Mouse (Mus musculus) heart, embryonic 16.5 days (tissue): ENCODE results near the gene Clip4. TPM values are rescaled to one million over a fixed set of nuclear protein-coding genes. Genes with fewer than 3 reads are reported as not detected.

ENCODE experiments used
- ATAC-seq: fragments of 200-750 bp; cut with Nextera tagmentation; replicated peaks from 2 replicates; pipeline ENCODE4 v1.8.0; 2017; ENCODE audit warnings: moderate number of reproducible peaks; ENCODE audit not compliant: insufficient read depth, low FRiP score; ENCODE audit errors: extremely low read depth
- H3K27ac ChIP-seq: fragments of 300-500 bp; sonication (generic); 2 replicates; pipeline ENCODE4 v1.5.1; 2014; ENCODE audit warnings: mild to moderate bottlenecking, low read length, control low read depth, moderate library complexity
- H3K27me3 ChIP-seq: fragments of 300-500 bp; sonication (generic); 2 replicates; pipeline ENCODE4 v1.6.1; 2014; ENCODE audit warnings: low read length, mixed read lengths; ENCODE audit not compliant: control insufficient read depth, insufficient read depth
- H3K36me3 ChIP-seq: fragments of 300-500 bp; sonication (generic); 2 replicates; pipeline ENCODE4 v1.6.1; 2014; ENCODE audit not compliant: control insufficient read depth, insufficient read depth
- H3K4me1 ChIP-seq: fragments of 300-500 bp; sonication (generic); 2 replicates; pipeline ENCODE4 v1.6.1; 2014; ENCODE audit warnings: low read length, mixed read lengths; ENCODE audit not compliant: control insufficient read depth, insufficient read depth
- H3K4me2 ChIP-seq: fragments of 300-500 bp; sonication (generic); 2 replicates; pipeline ENCODE4 v1.6.1; 2014; ENCODE audit warnings: low read depth, mild to moderate bottlenecking, control low read depth, low read length
- H3K4me3 ChIP-seq: fragments of 300-500 bp; sonication (generic); 2 replicates; pipeline ENCODE4 v1.5.1; 2014; ENCODE audit warnings: mild to moderate bottlenecking, control low read depth, low read length
- H3K9ac ChIP-seq: fragments of 300-500 bp; sonication (generic); 2 replicates; pipeline ENCODE4 v1.6.1; 2014; ENCODE audit warnings: low read length, control low read depth
- H3K9me3 ChIP-seq: fragments of 300-500 bp; sonication (generic); replicated peaks from 2 replicates; pipeline ENCODE4 v1.6.1; 2016; ENCODE audit warnings: low read length; ENCODE audit not compliant: control insufficient read depth
- WGBS: fragments of 180-500 bp; shearing (Covaris S2); extraction: QIAGEN DNeasy Blood & Tissue Kit; methylation state at CpG from one replicate; pipeline ENCODE4 v1.1.7; 2014; 5-methylcytosine and 5-hydroxymethylcytosine counted together
- polyA plus RNA-seq: library from polyadenylated mRNA; unstranded; fragments of >200 nt; fragmentation: Nextera tagmentation; extraction: Ambion mirVana; gene quantifications from 2 replicates; pipeline ENCODE4 v1.2.1, GENCODE M21; 2015

The Clip4 gene
- polyA plus RNA-seq, 1 experiment from 2014 or later = 35.8 TPM

- H3K36me3 ChIP-seq = no peaks in the 10 kb centered on the region
- 76% methylated on average over 7 of the region's 7 CpGs for WGBS
These were observed 103.7 kb downstream of the Clip4 start for GRCm38 (mm10) chr17:71871981-71872380.

DNA sequence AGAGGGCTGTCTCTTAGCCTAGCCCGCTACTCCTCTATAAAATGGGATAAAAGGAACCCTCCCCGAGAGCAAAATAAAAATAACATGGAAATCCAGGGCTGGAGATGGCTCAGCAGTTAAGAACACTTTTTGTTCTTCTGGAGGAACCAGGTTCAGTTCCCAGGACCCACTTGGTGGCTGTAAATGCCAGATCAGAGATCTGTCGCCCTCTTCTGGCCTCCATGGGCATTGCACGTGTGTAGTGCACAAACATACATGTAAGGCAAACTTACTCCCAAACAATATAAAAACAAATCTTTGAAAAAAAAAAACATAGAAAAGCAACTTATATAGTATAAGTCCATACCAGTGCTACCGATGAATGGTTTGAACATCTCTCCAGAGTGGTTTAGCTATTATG lies 104.7 kb downstream of the Clip4 start:
- 60% methylated on average over 5 of the region's 5 CpGs for WGBS
- H3K9ac ChIP-seq = no peak overlapping the region
- H3K4me2 ChIP-seq = no peak overlapping the region
- no peaks in the 10 kb centered on the region; the same call in 1 of the 2 replicates for H3K27me3 ChIP-seq
- H3K36me3 ChIP-seq = no peaks in the 10 kb centered on the region
- H3K9me3 ChIP-seq = no peaks in the 10 kb centered on the region
- H3K4me3 ChIP-seq = no peak overlapping the region
- H3K27ac ChIP-seq = no peak overlapping the region
- peaks cover 2% of the 10 kb centered on the region; the same call in 1 of the 2 replicates for H3K4me1 ChIP-seq
- no peak for ATAC-seq

More at GRCm38 (mm10) chr17:71871981-71872380, 103.7 kb downstream of the Clip4 start:
- Histone ChIP-seq H3K9ac (no peak overlapping the region), H3K9me3 (no peaks in the 10 kb centered on the region), H3K4me2 (no peak overlapping the region), H3K27me3 (no peaks in the 10 kb centered on the region; the same call in 1 of the 2 replicates), H3K27ac (no peak overlapping the region), H3K4me3 (no peak overlapping the region), H3K4me1 (peaks cover 2% of the 10 kb centered on the region; the same call in 1 of the 2 replicates)
- ATAC-seq = no peak

GRCm38 (mm10) chr17:71874077-71874476 lies 105.8 kb downstream of the Clip4 start:
- WGBS = 36% methylated on average over 6 of the region's 6 CpGs
- Histone ChIP-seq H3K4me2 (peak overlapping the region; percentile 21; the same call in 1 of the 2 replicates), H3K27me3 (no peaks in the 10 kb centered on the region), H3K36me3 (no peaks in the 10 kb centered on the region), H3K9me3 (no peaks in the 10 kb centered on the region), H3K27ac (no peak overlapping the region), H3K9ac (no peak overlapping the region), H3K4me1 (peaks cover 2% of the 10 kb centered on the region; the same call in 1 of the 2 replicates), H3K4me3 (no peak overlapping the region)
- ATAC-seq = no peak

DNA sequence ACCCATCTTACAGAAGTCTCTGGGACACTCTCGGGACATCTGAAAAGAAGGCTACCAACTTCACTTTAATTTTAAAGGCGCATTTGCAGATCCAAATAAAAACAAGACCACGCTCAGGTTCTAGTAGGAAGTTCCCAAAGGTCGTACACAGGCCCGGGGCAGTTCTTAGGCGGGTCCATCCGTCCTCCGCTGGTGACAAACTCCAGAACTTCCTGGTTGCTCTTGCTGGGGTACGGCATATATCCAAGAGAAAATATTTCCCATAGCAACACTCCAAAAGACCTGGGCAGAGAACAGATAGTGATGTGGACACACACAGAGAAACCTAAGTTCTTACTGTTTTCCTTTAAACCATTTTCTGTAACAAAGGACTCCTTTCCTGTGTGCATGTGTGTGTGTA lies 106.5 kb downstream of the Clip4 start:
- ATAC-seq = no peak; the same call in 1 of the 2 replicates
- Histone ChIP-seq H3K27ac (no peak overlapping the region), H3K4me2 (no peak overlapping the region), H3K4me3 (no peak overlapping the region), H3K36me3 (no peaks in the 10 kb centered on the region), H3K9me3 (no peaks in the 10 kb centered on the region), H3K27me3 (no peaks in the 10 kb centered on the region), H3K4me1 (peaks cover under 1% of the 10 kb centered on the region; the same call in 1 of the 2 replicates), H3K9ac (no peak overlapping the region)
- WGBS = 71% methylated on average over 9 of the region's 9 CpGs

DNA sequence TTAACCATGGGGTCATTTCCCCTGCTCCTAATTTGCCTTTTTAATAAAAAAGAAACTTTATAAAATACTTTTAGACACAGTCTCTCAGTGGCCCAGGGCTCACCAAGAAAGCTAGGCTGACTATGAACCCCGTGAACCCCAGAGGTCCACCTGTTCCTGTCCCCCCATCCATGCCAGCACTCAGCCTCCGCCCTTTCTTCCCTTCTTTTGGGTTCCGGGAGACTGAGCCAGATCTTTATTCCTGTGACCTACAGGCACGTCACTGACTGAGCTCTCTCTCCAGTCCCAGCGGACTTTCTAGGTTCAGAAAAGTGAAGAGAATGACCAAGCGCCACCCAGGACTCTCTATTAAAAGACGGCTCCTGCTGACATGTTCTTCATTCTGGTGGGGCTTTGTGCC lies 107.2 kb downstream of the Clip4 start:
- Histone ChIP-seq H3K9me3 (no peaks in the 10 kb centered on the region), H3K27me3 (no peaks in the 10 kb centered on the region)
- WGBS = 64% methylated on average over 7 of the region's 7 CpGs

DNA sequence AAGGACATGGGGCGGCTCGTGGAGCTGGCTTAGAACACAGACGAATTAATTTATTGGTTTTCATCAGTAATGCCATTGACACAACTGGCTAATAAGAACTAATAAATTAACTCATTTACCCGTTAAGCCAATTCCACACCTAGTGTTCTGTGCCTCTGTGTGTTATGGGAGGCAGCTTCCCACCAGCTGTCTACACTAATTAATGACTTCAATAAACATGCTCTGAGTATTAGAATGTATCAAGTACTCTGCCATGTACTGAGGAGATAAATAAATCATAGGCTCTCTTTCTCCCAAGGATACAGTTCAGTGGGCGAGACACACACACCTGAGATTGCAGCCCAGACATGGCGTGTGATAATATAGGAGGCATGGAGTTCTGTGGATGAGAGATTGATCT lies 113.1 kb downstream of the Clip4 start:
- Histone ChIP-seq H3K9me3 (no peaks in the 10 kb centered on the region), H3K4me1 (no peaks in the 10 kb centered on the region), H3K36me3 (no peaks in the 10 kb centered on the region), H3K27ac (no peak overlapping the region), H3K27me3 (no peaks in the 10 kb centered on the region), H3K9ac (no peak overlapping the region), H3K4me3 (no peak overlapping the region), H3K4me2 (no peak overlapping the region)
- 82% methylated on average over 6 of the region's 6 CpGs for WGBS
- no peak for ATAC-seq

More for the DNA sequence above, 107.2 kb downstream of the Clip4 start:
- H3K4me2 ChIP-seq = no peak overlapping the region
- H3K4me3 ChIP-seq = no peak overlapping the region
- H3K9ac ChIP-seq = no peak overlapping the region
- H3K36me3 ChIP-seq = no peaks in the 10 kb centered on the region
- ATAC-seq = no peak
- no peaks in the 10 kb centered on the region for H3K4me1 ChIP-seq
- no peak overlapping the region for H3K27ac ChIP-seq

DNA sequence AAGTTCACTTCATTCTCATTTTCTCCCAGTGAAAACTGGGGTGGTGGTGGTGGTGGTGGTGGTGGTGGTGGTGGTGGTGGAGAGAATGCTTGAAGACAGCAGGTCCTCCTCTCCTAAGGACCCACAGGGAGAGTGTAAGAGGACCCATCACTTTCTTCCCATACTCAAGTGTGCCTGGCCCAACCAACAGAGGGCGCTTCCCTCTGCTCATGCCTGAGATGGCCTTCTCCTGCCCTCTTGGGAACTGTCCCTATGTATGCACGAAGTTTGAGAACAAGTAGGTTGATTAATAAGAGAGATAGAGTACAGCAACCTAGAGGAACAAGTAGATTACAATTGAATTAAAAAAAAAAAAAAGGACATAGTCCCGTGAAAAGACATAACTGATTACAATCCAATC lies 140.8 kb downstream of the Clip4 start:
- Histone ChIP-seq H3K27me3 (no peaks in the 10 kb centered on the region; the same call in 1 of the 2 replicates), H3K9me3 (no peaks in the 10 kb centered on the region), H3K27ac (no peak overlapping the region), H3K36me3 (no peaks in the 10 kb centered on the region), H3K4me1 (no peaks in the 10 kb centered on the region), H3K4me3 (no peak overlapping the region), H3K4me2 (no peak overlapping the region), H3K9ac (no peak overlapping the region)
- ATAC-seq = no peak
- 44% methylated on average over 3 of the region's 3 CpGs for WGBS

GRCm38 (mm10) chr17:71913188-71913587 lies 144.9 kb downstream of the Clip4 start:
- H3K4me1 ChIP-seq = no peaks in the 10 kb centered on the region
- WGBS = 23% methylated on average over 3 of the region's 3 CpGs
- H3K4me3 ChIP-seq = no peak overlapping the region
- H3K36me3 ChIP-seq = no peaks in the 10 kb centered on the region
- no peak overlapping the region for H3K4me2 ChIP-seq
- no peak overlapping the region for H3K9ac ChIP-seq
- H3K9me3 ChIP-seq = no peaks in the 10 kb centered on the region
- no peaks in the 10 kb centered on the region for H3K27me3 ChIP-seq
- ATAC-seq = no peak
- H3K27ac ChIP-seq = no peak overlapping the region
